Mouse (Mus musculus) CD4-positive helper T cell, adult 2 months (primary cell): ENCODE measurements around the gene Bpifb9b.
"Not testable (repeated sequence)": the region's sequence is repeated elsewhere in the genome, so short reads cannot be mapped to it uniquely, and the experiment has no call there.

Experiments
- DNase-seq: peaks from one replicate; pipeline ENCODE4 v3.0.0-alpha.2; 2012; ENCODE audit warnings: low read depth, missing footprints, low spot score

Gene Bpifb9b

DNA sequence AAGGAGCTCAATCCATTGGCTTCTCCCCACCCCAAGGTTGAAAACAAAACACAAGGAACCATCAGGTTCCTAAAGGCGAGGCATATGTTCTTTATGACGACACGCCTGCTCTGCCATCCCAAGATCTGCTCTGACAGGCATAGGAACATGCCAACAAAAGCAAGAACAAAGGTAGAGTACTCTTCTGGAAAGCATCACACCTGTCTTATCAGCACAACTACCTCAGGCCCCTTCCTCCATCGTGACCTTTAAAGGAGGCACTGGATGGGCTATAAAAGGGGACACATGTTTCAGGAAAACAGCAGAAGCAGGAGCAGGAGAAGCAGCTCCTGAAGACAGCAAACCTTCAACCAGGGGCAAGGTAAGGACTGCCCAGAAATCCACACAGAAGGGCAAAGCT lies at the start of gene Bpifb9b:
Gene Bpifb9b, plus strand, starts transcription at position 301 of the 400 bp plus-strand sequence.
- not testable (repeated sequence) for DNase-seq

DNA sequence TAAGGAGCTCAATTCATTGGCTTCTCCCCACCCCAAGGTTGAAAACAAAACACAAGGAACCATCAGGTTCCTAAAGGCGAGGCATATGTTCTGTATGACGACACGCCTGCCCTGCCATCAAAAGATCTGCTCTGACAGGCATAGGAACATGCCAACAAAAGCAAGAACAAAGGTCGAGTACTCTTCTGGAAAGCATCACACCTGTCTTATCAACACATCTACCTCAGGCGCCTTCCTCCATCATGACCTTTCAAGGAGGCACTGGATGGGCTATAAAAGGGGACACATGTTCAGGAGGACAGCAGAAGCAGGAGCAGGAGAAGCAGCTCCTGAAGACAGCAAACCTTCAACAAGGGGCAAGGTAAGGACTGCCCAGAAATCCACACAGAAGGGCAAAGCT lies 49.5 kb upstream of the Bpifb9b start, which contains the start of gene Bpifb9a:
Gene Bpifb9a, plus strand, starts transcription at position 301 of the 400 bp plus-strand sequence.
- not testable (repeated sequence) for DNase-seq

GRCm38 (mm10) chr2:154264397-154264796 lies 42.6 kb upstream of the Bpifb9b start:
- DNase-seq = not testable (repeated sequence)

GRCm38 (mm10) chr2:154291866-154292265 lies 15.2 kb upstream of the Bpifb9b start:
- not testable (repeated sequence) for DNase-seq

DNA sequence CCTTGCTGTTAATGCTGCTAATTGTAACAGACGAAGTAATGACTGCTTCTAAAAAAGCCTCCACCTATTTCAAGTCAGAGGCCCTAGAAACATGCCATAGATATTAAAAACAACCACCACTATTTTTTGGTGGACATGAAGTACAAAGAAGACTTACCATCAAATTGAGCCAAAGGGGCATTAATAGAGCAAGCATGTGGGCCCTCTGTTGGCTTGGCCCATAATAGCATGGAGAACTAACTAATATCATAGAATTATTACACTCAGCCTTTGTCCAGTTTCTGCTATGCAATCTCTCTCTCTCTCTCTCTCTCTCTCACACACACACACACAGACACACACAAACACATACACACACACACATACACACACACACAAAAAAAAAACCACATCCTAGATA lies 14.2 kb upstream of the Bpifb9b start:
- no peak for DNase-seq

GRCm38 (mm10) chr2:154294746-154295145 lies 12.3 kb upstream of the Bpifb9b start:
- DNase-seq = peak; percentile 59

GRCm38 (mm10) chr2:154300496-154300895 lies 6.5 kb upstream of the Bpifb9b start:
- peak; percentile 69 for DNase-seq

GRCm38 (mm10) chr2:154301763-154302162 lies 5.3 kb upstream of the Bpifb9b start:
- DNase-seq = no peak

- not testable (repeated sequence) for DNase-seq
Measured at GRCm38 (mm10) chr2:154304604-154305003, 2.4 kb upstream of the Bpifb9b start.

- DNase-seq = not testable (repeated sequence)
Measured at GRCm38 (mm10) chr2:154313771-154314170, 6.7 kb downstream of the Bpifb9b start.

DNA sequence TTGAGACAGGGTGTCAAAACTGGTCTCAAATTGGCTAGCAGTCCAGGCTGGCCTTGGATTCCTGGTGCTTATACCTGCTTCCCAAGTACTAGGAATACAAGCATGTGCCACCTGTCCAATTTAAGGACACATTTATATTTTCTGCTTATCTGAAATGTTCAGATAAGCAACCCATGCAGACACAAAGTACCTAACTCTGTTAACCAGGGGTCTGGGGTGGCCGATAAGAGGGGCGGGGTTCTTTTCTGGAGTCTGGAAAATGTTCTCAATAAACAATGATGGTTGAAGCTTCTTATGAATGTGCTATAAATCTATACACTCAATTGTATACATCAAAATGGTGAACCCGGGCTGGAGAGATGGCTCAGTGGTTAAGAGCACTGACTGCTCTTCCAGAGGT lies 19.8 kb downstream of the Bpifb9b start:
- no peak for DNase-seq

GRCm38 (mm10) chr2:154335572-154335971 lies 28.5 kb downstream of the Bpifb9b start:
- DNase-seq = no peak

- no peak for DNase-seq
Measured at GRCm38 (mm10) chr2:154338161-154338560, 31.1 kb downstream of the Bpifb9b start.

DNA sequence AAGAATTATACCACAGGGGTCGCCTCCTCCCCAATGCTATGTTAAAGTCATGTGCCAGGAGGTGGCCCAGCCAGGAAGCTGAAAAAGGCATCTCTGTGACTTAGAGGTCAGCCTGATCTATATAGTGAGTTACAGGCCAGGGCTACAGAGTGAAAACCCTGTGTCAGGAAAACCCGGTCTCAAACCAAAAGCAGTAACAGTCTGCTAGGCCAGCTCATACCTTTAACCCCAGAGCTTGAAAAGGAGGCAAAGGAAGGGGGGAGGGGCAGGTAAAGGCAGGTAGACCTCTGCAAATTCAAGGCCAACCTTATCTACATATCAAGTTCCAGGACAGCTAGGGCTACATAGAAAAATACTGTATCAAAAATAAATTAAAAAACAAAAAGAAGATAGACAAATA lies 32.3 kb downstream of the Bpifb9b start:
- DNase-seq = no peak

- DNase-seq = no peak
Measured at GRCm38 (mm10) chr2:154348152-154348551, 41.1 kb downstream of the Bpifb9b start.

GRCm38 (mm10) chr2:154354000-154354425 lies 47.0 kb downstream of the Bpifb9b start:
- DNase-seq = peak; percentile 63

- no peak for DNase-seq
Measured at GRCm38 (mm10) chr2:154367510-154367909, 60.5 kb downstream of the Bpifb9b start.
